Mouse (Mus musculus): Measurements from ENCODE around the gene Olfr433.
"Not testable (repeated sequence)": the region's sequence is repeated elsewhere in the genome, so short reads cannot be mapped to it uniquely, and the experiment has no call there.

Gene Olfr433

GRCm38 (mm10) chr1:174040523-174041177 is at the start of gene Olfr433:
Olfr433 (plus strand) TSS chr1:174040705.
- no peak for DNase-seq

- no peak for DNase-seq
These were observed 45.5 kb upstream of the Olfr433 start for GRCm38 (mm10) chr1:173995003-173995402.

GRCm38 (mm10) chr1:174004352-174005109 is 36.0 kb upstream of the Olfr433 start:
- not testable (repeated sequence) for DNase-seq

- DNase-seq: not testable (repeated sequence)
These were observed 33.5 kb upstream of the Olfr433 start for GRCm38 (mm10) chr1:174007050-174007449.

- DNase-seq: no peak
These were observed 8.8 kb upstream of the Olfr433 start, which contains the start of gene Ifi205 for GRCm38 (mm10) chr1:174031698-174032097. Ifi205 (minus strand) TSS chr1:174031810.

- DNase-seq: no peak
These were observed 4.7 kb upstream of the Olfr433 start for GRCm38 (mm10) chr1:174035841-174036240.

- no peak for DNase-seq
These were observed 2.0 kb upstream of the Olfr433 start for GRCm38 (mm10) chr1:174038480-174038879.

- DNase-seq: not testable (repeated sequence)
These were observed 1.8 kb downstream of the Olfr433 start for GRCm38 (mm10) chr1:174042091-174042884.

- no peak for DNase-seq
These were observed 3.9 kb downstream of the Olfr433 start for GRCm38 (mm10) chr1:174044431-174044830.

- DNase-seq: not testable (repeated sequence)
These were observed 7.7 kb downstream of the Olfr433 start for GRCm38 (mm10) chr1:174048227-174048626.

- DNase-seq: no peak
These were observed 8.4 kb downstream of the Olfr433 start, which contains the start of gene Olfr432 for GRCm38 (mm10) chr1:174048893-174049292. Olfr432 (plus strand) TSS chr1:174049205.

- DNase-seq: not testable (repeated sequence)
These were observed 8.9 kb downstream of the Olfr433 start for GRCm38 (mm10) chr1:174049357-174049756.

GRCm38 (mm10) chr1:174050532-174050931 is 10.0 kb downstream of the Olfr433 start:
- DNase-seq: no peak

- no peak for DNase-seq
These were observed 11.0 kb downstream of the Olfr433 start for GRCm38 (mm10) chr1:174051515-174051914.

- DNase-seq: no peak
These were observed 11.5 kb downstream of the Olfr433 start for GRCm38 (mm10) chr1:174051931-174052536.

GRCm38 (mm10) chr1:174052981-174053380 is 12.5 kb downstream of the Olfr433 start:
- no peak for DNase-seq

- no peak for DNase-seq
These were observed 14.7 kb downstream of the Olfr433 start for GRCm38 (mm10) chr1:174055248-174055647.

- no peak for DNase-seq
These were observed 25.8 kb downstream of the Olfr433 start, which contains the start of gene Olfr430 for GRCm38 (mm10) chr1:174066305-174066704. Olfr430 (plus strand) TSS chr1:174066605.

GRCm38 (mm10) chr1:174084031-174084430 is 43.5 kb downstream of the Olfr433 start, which contains the start of gene Olfr429:
Olfr429 (plus strand) TSS chr1:174084331.
- no peak for DNase-seq
